Mouse (Mus musculus) testis, adult 2 months (tissue): ENCODE data around the gene Draxin.

Experiments used
- CTCF ChIP-seq: fragments of 200-500 bp; IDR thresholded peaks from 2 replicates; pipeline ENCODE4 v1.5.1; 2012; ENCODE audit warnings: low read depth, mild to moderate bottlenecking, inconsistent platforms, low read length, moderate library complexity; ENCODE audit not compliant: control insufficient read depth, insufficient read depth, insufficient replicate concordance
- POLR2A ChIP-seq: fragments of 200-500 bp; IDR thresholded peaks from 2 replicates; pipeline ENCODE4 v1.6.1; 2012; ENCODE audit warnings: low read depth, mild to moderate bottlenecking, inconsistent platforms, low read length, moderate library complexity; ENCODE audit not compliant: control insufficient read depth

DNA sequence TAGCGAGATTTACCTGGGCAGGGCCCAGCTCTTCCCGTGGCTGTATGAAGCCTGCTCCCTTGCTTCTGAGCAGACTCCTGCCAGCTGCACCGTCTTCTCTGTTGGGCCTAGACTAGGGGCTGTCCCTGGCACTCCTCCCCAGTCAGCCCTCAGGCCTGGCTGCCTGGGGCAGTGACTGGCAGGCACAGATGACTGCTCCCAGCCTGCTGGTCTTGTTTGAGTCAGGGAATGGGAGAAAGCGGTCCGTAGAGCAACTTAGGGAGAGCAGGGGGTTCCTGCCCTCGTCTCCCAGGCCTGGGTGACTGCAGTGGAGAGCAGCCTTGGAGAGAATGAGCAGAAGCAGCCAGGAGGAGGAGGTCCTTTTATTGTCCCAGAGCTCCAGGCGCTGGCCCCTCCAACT lies 74.3 kb downstream of the Draxin start:
- TF ChIP-seq CTCF (no peak), POLR2A (no peak)
